Mouse (Mus musculus) hindbrain, embryonic 14.5 days (tissue): ENCODE results near the gene Tbc1d30. TPM values are rescaled to one million over a fixed set of nuclear protein-coding genes. Genes with fewer than 3 reads are reported as not detected.

Experiments
- ATAC-seq: fragments of 200-750 bp; cut with Nextera tagmentation; 2 replicates; pipeline ENCODE4 v1.8.0; 2017; ENCODE audit warnings: moderate number of reproducible peaks, mild to moderate bottlenecking, moderate TSS enrichment, moderate library complexity; ENCODE audit not compliant: low FRiP score
- DNase-seq: peaks from one replicate; pipeline ENCODE4 v3.0.0-alpha.2; 2015; ENCODE audit warnings: low spot score
- H3K27ac ChIP-seq: fragments of 300-500 bp; sonication (generic); 2 replicates; pipeline ENCODE4 v1.5.1; 2014; ENCODE audit warnings: mild to moderate bottlenecking, moderate library complexity
- H3K27me3 ChIP-seq: fragments of 300-500 bp; sonication (generic); 2 replicates; pipeline ENCODE4 v1.6.1; 2014; ENCODE audit warnings: mild to moderate bottlenecking, low read length, mixed read lengths; ENCODE audit not compliant: control insufficient read depth, insufficient read depth
- H3K36me3 ChIP-seq: fragments of 300-500 bp; sonication (generic); replicated peaks from 2 replicates; pipeline ENCODE4 v1.6.1; 2014; ENCODE audit not compliant: control insufficient read depth, insufficient read depth
- H3K4me1 ChIP-seq: fragments of 300-500 bp; sonication (generic); replicated peaks from 2 replicates; pipeline ENCODE4 v1.6.1; 2014; ENCODE audit warnings: antibody characterized with exemption, low read length, mixed read lengths; ENCODE audit not compliant: control insufficient read depth, insufficient read depth
- H3K4me2 ChIP-seq: fragments of 300-500 bp; sonication (generic); replicated peaks from 2 replicates; pipeline ENCODE4 v1.6.1; 2014; ENCODE audit warnings: mild to moderate bottlenecking, moderate library complexity
- H3K4me3 ChIP-seq: fragments of 300-500 bp; sonication (generic); replicated peaks from 2 replicates; pipeline ENCODE4 v1.5.1; 2014; ENCODE audit warnings: mild to moderate bottlenecking, low read length
- H3K9ac ChIP-seq: fragments of 300-500 bp; sonication (generic); 2 replicates; pipeline ENCODE4 v1.6.1; 2014
- H3K9me3 ChIP-seq: fragments of 300-500 bp; sonication (generic); 2 replicates; pipeline ENCODE4 v1.6.1; 2016; ENCODE audit warnings: low read length; ENCODE audit not compliant: control insufficient read depth
- WGBS: fragments of 180-500 bp; shearing (Covaris S2); extraction: QIAGEN DNeasy Blood & Tissue Kit; methylation state at CpG from one replicate; pipeline ENCODE4 v1.1.7; 2014; 5-methylcytosine and 5-hydroxymethylcytosine counted together
- polyA plus RNA-seq: library from polyadenylated mRNA; unstranded; fragments of >200 nt; fragmentation: Nextera tagmentation; extraction: Ambion mirVana; gene quantifications from 2 replicates; pipeline ENCODE4 v1.2.1, GENCODE M21; 2014

Tbc1d30 gene
- polyA plus RNA-seq, 1 experiment from 2014 or later = 24.8 TPM

DNA sequence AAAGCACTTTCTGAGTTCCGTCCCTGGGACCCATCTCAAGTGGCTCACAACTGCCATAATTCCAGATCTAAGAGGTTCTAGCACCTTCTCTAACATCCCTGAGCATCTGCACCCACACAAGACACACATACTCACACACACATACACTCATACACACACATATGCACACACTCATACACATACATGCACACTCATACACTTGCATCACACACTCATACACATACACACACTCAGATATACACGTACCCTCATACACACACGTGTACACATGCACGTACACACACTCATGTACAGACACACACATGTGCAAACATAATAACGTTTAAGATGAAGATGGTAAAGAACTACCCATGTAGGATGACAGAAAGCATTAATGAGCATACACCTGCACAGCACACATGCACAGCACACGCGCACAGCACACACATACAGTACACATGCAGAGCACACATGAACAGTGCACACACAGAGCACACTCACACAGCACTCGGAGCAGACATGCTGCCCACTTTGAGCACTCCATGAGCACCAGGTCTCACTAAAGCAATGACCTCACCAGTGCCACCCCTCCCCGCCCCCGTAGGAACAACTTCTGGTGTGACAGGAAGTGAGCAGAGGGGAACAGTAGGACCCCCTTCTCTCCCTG lies 59.7 kb downstream of the Tbc1d30 start:
- Histone ChIP-seq H3K27me3 (no peaks in the 10 kb centered on the region), H3K9me3 (no peaks in the 10 kb centered on the region), H3K27ac (peak overlapping the region; percentile 68), H3K36me3 (peaks cover 51% of the 10 kb centered on the region), H3K4me1 (peaks cover 12% of the 10 kb centered on the region), H3K4me2 (peak overlapping the region; percentile 36; the same call in 1 of the 2 replicates), H3K4me3 (no peak overlapping the region), H3K9ac (no peak overlapping the region)
- DNase-seq = no peak
- 87% methylated on average over 10 of the region's 10 CpGs for WGBS
- ATAC-seq = peak; percentile 52; the same call in 1 of the 2 replicates

DNA sequence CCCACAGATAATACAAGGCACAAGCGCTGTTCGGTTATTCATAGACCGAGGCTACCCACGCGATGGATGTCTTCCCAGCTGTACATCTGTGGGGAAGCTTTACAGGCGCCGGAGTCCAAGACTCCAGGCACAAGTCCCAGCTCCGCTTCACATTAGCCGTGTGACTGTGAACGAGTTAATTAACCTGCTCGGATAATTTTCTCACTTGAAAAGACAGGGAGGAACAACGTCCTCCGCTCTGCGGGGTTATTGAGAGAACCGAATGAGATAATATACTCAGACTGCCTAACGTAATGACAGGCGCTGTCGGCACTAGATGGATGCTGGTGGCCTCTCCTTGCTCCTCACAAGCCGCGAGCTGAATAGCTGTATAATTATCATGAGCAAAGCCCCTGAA lies 60.4 kb downstream of the Tbc1d30 start:
- H3K4me3 ChIP-seq = 0 out of 2 replicates have a peak overlapping the region, but pooled peaks have one; percentile 0
- peaks cover 12% of the 10 kb centered on the region for H3K4me1 ChIP-seq
- DNase-seq (no peak), ATAC-seq (peak; percentile 85)
- peak overlapping the region; percentile 68 for H3K27ac ChIP-seq
- peaks cover 45% of the 10 kb centered on the region for H3K36me3 ChIP-seq
- no peaks in the 10 kb centered on the region for H3K9me3 ChIP-seq
- H3K9ac ChIP-seq = no peak overlapping the region
- H3K4me2 ChIP-seq = peak overlapping the region; percentile 36
- WGBS = 19% methylated on average over 20 of the region's 20 CpGs
- no peaks in the 10 kb centered on the region for H3K27me3 ChIP-seq

DNA sequence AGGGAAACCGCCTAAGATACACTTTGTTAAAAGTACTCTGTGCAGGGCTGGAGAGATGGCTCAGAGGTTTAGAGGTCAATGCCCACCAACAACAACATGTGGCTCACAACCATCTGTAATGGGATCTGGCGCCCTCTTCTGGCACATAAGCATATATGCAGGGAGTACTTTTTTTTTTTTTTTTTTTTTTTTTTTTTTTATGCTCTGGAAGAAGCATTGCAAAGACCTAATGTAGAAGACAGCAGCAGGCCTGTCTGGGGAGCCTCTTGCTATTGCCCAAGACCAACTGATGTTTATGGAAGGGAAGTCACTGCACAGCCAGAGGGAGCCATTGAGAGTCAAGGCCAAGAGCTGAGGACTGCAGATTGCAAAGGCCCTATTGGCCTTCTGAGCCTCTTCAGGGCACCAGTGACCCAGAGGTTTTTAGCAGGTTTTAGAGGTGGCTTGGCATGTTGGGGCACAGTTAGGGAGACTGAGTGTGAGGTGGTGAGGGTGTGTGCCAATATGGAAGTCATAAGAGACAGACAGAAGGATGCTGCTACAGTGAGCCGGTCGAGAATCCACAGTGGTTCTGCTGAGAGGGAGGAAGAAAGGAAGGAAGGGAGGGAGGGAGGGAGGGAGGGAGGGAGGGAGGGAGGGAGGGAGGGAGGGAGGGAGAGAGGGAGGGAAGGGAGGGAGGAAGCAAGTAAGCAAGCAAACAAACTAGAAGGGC lies 61.0 kb downstream of the Tbc1d30 start:
- Histone ChIP-seq H3K27ac (peak overlapping the region; percentile 68), H3K9me3 (no peaks in the 10 kb centered on the region), H3K4me2 (no peak overlapping the region), H3K27me3 (no peaks in the 10 kb centered on the region), H3K4me3 (no peak overlapping the region), H3K36me3 (peaks cover 43% of the 10 kb centered on the region), H3K4me1 (peaks cover 12% of the 10 kb centered on the region), H3K9ac (no peak overlapping the region)
- 40% methylated on average over 4 of the region's 4 CpGs for WGBS
- DNase-seq = no peak
- no peak for ATAC-seq

DNA sequence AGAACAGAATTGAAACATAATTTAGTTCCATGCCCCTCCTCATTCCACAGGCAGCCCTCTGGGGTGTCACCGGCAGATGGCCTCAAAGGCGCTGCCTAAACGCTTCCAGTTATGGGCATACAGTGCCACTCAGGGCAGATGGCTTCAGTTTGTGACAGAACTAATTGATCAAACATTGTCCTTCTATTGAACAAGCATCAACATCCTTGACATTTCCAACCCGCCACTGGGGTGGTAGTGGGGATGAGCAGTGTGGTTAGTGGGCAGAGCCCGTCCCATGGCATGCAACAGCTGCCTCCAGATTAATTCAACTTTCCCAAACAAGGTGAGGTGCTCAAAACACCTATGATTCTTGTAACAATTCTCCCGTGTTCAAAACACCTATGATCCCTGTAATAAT lies 68.2 kb downstream of the Tbc1d30 start:
- 68% methylated on average over 6 of the region's 6 CpGs for WGBS
- no peaks in the 10 kb centered on the region for H3K27me3 ChIP-seq
- H3K27ac ChIP-seq = no peak overlapping the region
- H3K4me3 ChIP-seq = no peak overlapping the region
- H3K4me1 ChIP-seq = no peaks in the 10 kb centered on the region
- no peak for ATAC-seq
- H3K4me2 ChIP-seq = no peak overlapping the region
- H3K36me3 ChIP-seq = peaks cover 27% of the 10 kb centered on the region
- no peaks in the 10 kb centered on the region for H3K9me3 ChIP-seq
- DNase-seq = no peak
- H3K9ac ChIP-seq = no peak overlapping the region

DNA sequence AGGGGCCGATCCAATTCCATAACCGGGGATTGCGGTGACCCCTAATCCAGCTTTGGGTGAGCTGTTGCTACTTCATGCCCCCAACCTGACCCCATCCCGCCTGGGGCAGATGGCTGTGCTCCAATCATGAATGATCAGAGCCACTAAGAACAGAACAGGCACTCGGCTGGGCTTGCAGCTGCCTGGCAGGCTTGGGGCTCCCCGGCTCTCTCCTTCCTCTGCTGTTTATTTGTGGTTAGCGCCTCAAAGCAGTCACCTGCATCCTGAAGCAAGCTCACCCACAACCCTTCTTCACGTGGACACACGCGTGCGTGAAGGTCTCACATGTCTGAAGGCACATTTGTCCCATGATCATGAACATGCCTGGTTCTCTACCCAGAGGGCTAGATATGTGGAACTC lies 68.6 kb downstream of the Tbc1d30 start:
- Histone ChIP-seq H3K36me3 (peaks cover 22% of the 10 kb centered on the region), H3K27me3 (no peaks in the 10 kb centered on the region)

DNA sequence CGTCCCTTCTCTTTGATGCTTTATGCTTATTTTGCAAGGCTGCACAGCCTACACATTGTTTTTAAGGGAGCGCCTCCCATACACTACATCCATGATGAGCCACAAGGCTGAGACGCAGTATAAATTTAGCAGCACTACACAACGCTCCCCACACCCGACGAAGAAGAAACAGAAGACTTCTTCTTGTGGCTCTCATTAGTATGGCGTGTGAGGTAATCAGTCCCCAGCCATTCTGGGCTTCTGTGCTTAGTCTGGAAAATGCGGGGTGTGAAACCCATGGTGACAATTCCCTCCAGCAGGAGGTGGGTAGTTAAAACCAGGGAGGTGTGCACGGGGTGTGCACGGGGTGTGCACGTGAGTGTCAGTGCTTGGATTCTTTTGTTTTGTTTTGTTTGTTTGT lies 70.1 kb downstream of the Tbc1d30 start:
- Histone ChIP-seq H3K27me3 (no peaks in the 10 kb centered on the region), H3K9me3 (no peaks in the 10 kb centered on the region), H3K4me1 (no peaks in the 10 kb centered on the region), H3K27ac (no peak overlapping the region), H3K4me3 (no peak overlapping the region), H3K9ac (no peak overlapping the region), H3K4me2 (no peak overlapping the region), H3K36me3 (peaks cover 15% of the 10 kb centered on the region)
- WGBS = 88% methylated on average over 11 of the region's 11 CpGs
- DNase-seq (no peak), ATAC-seq (no peak)

More for the DNA sequence above, 68.6 kb downstream of the Tbc1d30 start:
- Histone ChIP-seq H3K4me2 (no peak overlapping the region), H3K4me3 (no peak overlapping the region), H3K9me3 (no peaks in the 10 kb centered on the region), H3K4me1 (no peaks in the 10 kb centered on the region), H3K9ac (no peak overlapping the region), H3K27ac (no peak overlapping the region)
- ATAC-seq = no peak
- WGBS = 82% methylated on average over 11 of the region's 11 CpGs
- DNase-seq = no peak

DNA sequence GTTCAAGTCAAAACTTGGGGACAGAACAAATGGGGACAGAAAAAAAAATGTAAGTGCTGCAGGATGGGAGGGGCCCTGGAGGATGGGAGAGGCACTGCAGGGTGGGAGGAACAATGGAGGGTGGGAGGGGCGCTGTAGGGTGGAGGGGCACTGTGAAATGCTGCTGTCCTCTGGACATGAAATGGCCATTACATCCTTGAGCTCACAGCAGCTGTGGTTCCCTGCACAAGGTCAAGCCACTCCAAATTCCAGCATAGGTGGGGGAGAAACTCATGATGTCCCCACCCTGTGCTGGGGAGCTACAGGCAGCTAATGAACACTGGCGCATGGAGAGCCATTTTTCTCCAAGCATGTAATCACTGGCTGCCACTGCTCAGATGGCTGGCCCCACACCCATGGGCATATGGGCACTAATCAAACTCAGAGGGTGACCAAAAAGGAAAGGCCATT lies 74.0 kb downstream of the Tbc1d30 start:
- 68% methylated on average over 2 of the region's 2 CpGs for WGBS
- DNase-seq (no peak), ATAC-seq (no peak)
- no peak overlapping the region for H3K27ac ChIP-seq
- no peak overlapping the region for H3K4me2 ChIP-seq
- H3K4me1 ChIP-seq = no peaks in the 10 kb centered on the region
- no peak overlapping the region for H3K4me3 ChIP-seq
- peaks cover 32% of the 10 kb centered on the region for H3K36me3 ChIP-seq
- H3K9me3 ChIP-seq = no peaks in the 10 kb centered on the region
- H3K9ac ChIP-seq = no peak overlapping the region
- no peaks in the 10 kb centered on the region for H3K27me3 ChIP-seq

DNA sequence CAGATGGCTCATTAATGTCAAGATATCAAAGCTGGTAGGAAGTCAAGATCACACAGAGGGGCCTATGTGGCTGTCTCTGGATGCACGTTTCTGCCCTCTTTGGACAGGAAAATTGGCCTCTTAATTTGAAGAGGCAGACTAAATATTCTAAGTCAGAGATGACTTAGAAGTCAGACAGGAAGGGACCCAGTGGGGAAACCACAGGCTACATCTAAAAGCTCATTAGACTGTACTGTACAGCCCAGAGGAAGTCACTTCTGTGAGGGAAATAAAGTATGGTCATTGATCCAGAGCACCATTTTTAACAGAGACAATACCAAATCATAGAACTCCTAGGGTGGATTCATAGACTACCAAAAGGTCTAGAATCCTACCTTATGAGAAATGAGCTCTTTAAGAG lies 76.1 kb downstream of the Tbc1d30 start:
- DNase-seq (no peak), ATAC-seq (no peak)
- H3K9me3 ChIP-seq = no peaks in the 10 kb centered on the region
- H3K9ac ChIP-seq = no peak overlapping the region
- no peaks in the 10 kb centered on the region for H3K4me1 ChIP-seq
- H3K27ac ChIP-seq = no peak overlapping the region
- no peaks in the 10 kb centered on the region for H3K27me3 ChIP-seq
- H3K4me3 ChIP-seq = no peak overlapping the region
- no peak overlapping the region for H3K4me2 ChIP-seq
- peaks cover 53% of the 10 kb centered on the region for H3K36me3 ChIP-seq
- WGBS = 80% methylated on average over 1 of the region's 1 CpGs

DNA sequence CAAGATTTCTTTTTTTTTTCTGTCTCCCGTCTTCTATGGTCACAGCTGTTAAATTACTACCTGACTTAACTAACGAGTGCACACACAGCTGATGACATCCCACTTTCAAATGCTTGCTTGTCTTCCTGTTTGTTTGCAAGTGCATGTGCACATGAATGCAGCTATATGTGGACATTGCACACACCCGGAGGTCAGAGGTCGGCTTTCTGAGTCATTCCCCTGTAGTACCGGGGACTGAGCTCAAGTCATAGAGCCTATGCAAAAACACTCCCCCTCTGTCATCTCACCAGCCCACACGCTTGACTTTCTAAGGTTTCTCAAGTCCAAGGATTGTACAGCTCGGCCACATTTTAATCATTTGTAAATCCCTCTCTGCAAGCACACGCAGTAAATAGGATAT lies 80.1 kb downstream of the Tbc1d30 start:
- Histone ChIP-seq H3K27me3 (no peaks in the 10 kb centered on the region), H3K4me2 (no peak overlapping the region), H3K4me1 (no peaks in the 10 kb centered on the region), H3K36me3 (peaks cover 79% of the 10 kb centered on the region), H3K4me3 (no peak overlapping the region), H3K9ac (no peak overlapping the region), H3K9me3 (no peaks in the 10 kb centered on the region), H3K27ac (no peak overlapping the region)
- no peak for DNase-seq
- WGBS = 88% methylated on average over 8 of the region's 8 CpGs
- ATAC-seq = no peak
